8 mouse cellular contexts compared by ENCODE assay signal in the genomic region with DNA sequence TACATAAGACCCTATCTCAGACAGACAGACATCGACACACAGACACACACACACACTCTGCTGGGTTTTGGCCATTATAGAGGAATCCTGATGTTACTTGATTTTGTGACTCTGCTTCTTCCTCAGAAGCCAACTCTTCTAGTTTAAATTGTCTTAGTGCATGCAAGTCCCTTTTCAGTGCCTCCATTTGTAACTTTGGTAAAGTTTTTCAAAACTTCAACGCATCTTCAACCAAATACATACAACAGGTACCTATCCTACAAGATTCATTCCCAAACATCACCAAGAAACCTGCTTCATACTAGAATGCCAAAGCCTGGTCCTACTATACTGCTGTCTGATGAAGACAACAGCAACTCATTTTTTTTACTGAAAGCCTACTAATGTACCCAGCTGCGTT. TPM values are rescaled to one million over a fixed set of nuclear protein-coding genes. Genes with fewer than 3 reads are reported as not detected.
DNase-seq lines count a peak whose midpoint lies in the region; ATAC-seq and TF ChIP-seq lines count a peak whose summit lies in the region.

No protein-coding gene starts in this region.

- no peak for DNase-seq in heart, postnatal 4 days
- no peak for DNase-seq in hindbrain, embryonic 11.5 days (ENCODE audit: low spot score)
- peak; percentile 86 for DNase-seq in midbrain, embryonic 11.5 days (ENCODE audit: low spot score, missing footprints)
- no peak for DNase-seq in B cell, adult 2 months
- DNase-seq in thymus, adult 2 months = no peak

- H3K27ac ChIP-seq in heart, embryonic 13.5 days (replicated peaks) = no peak overlapping the region
- H3K27ac ChIP-seq in ES-Bruce4 (ENCODE audit: insufficient read depth, low read length) = no peak overlapping the region
- no peak overlapping the region for H3K27ac ChIP-seq in hindbrain, embryonic 11.5 days (ENCODE audit: low read depth, low read length)
- no peak overlapping the region for H3K27ac ChIP-seq in midbrain, embryonic 11.5 days (ENCODE audit: low read depth, low read length)
- H3K27ac ChIP-seq in thymus, adult 2 months (ENCODE audit: control insufficient read depth, insufficient read depth, low read length) = no peak overlapping the region

- peak overlapping the region; percentile 91 for H3K4me2 ChIP-seq in heart, embryonic 13.5 days
- peak overlapping the region; percentile 89 for H3K4me2 ChIP-seq in hindbrain, embryonic 11.5 days (replicated peaks; ENCODE audit: low read depth, low read length)
- H3K4me2 ChIP-seq in midbrain, embryonic 11.5 days = peak overlapping the region; percentile 86

- H3K9ac ChIP-seq in heart, embryonic 13.5 days = peak overlapping the region; percentile 95
- peak overlapping the region; percentile 82 for H3K9ac ChIP-seq in ES-Bruce4 (ENCODE audit: low read depth, poor library complexity, severe bottlenecking)
- H3K9ac ChIP-seq in hindbrain, embryonic 11.5 days (ENCODE audit: low read depth, low read length) = peak overlapping the region; percentile 85
- peak overlapping the region; percentile 87 for H3K9ac ChIP-seq in midbrain, embryonic 11.5 days (ENCODE audit: low read length)

- ATAC-seq in heart, embryonic 13.5 days (ENCODE audit: extremely low read depth, insufficient number of reproducible peaks, low FRiP score, low TSS enrichment) = no peak
- no peak for ATAC-seq in hindbrain, embryonic 11.5 days (ENCODE audit: low FRiP score)
- no peak for ATAC-seq in midbrain, embryonic 11.5 days (ENCODE audit: low FRiP score)
- no peak for ATAC-seq in megakaryocyte progenitor cell, adult 5-6 weeks (replicated peaks; ENCODE audit: poor library complexity)

- peaks cover 21% of the 10 kb centered on the region for H3K36me3 ChIP-seq in heart, embryonic 13.5 days
- peaks cover 24% of the 10 kb centered on the region for H3K36me3 ChIP-seq in ES-Bruce4 (ENCODE audit: control insufficient read depth, insufficient read depth, low read length, poor library complexity, severe bottlenecking)
- no peaks in the 10 kb centered on the region for H3K36me3 ChIP-seq in hindbrain, embryonic 11.5 days (ENCODE audit: control insufficient read depth, insufficient read depth, low read length)
- peaks cover 5% of the 10 kb centered on the region; the same call in 1 of the 2 replicates for H3K36me3 ChIP-seq in midbrain, embryonic 11.5 days (ENCODE audit: control insufficient read depth, insufficient read depth, low read length)
- peaks cover 8% of the 10 kb centered on the region for H3K36me3 ChIP-seq in thymus, adult 2 months (ENCODE audit: control insufficient read depth, insufficient read depth, low read length)

- peak overlapping the region; percentile 81 for H3K4me3 ChIP-seq in heart, embryonic 13.5 days
- H3K4me3 ChIP-seq in ES-Bruce4 (ENCODE audit: low read depth, low read length) = no peak overlapping the region
- peak overlapping the region; percentile 93 for H3K4me3 ChIP-seq in hindbrain, embryonic 11.5 days (ENCODE audit: low read depth, low read length)
- H3K4me3 ChIP-seq in midbrain, embryonic 11.5 days (ENCODE audit: low read depth, low read length) = peak overlapping the region; percentile 89
- H3K4me3 ChIP-seq in thymus, adult 2 months (ENCODE audit: control insufficient read depth, insufficient read depth, low read length) = no peak overlapping the region

- no peak for TF ChIP-seq EP300 in ES-Bruce4 (IDR thresholded peaks at IDR 0.05; ENCODE audit: insufficient read depth, low read depth, low read length)

- peaks cover 25% of the 10 kb centered on the region for H3K4me1 ChIP-seq in heart, embryonic 13.5 days
- H3K4me1 ChIP-seq in ES-Bruce4 (ENCODE audit: control insufficient read depth, insufficient read depth, low read length) = no peaks in the 10 kb centered on the region
- H3K4me1 ChIP-seq in hindbrain, embryonic 11.5 days (replicated peaks; ENCODE audit: control insufficient read depth, insufficient read depth, low read length) = peaks cover 7% of the 10 kb centered on the region
- H3K4me1 ChIP-seq in midbrain, embryonic 11.5 days (ENCODE audit: control insufficient read depth, insufficient read depth, low read length) = peaks cover 20% of the 10 kb centered on the region
- peaks cover 2% of the 10 kb centered on the region; the same call in 1 of the 2 replicates for H3K4me1 ChIP-seq in thymus, adult 2 months (replicated peaks; ENCODE audit: control insufficient read depth, insufficient read depth, low read length)

- no peak for TF ChIP-seq POLR2A in ES-Bruce4 (IDR thresholded peaks at IDR 0.05; ENCODE audit: insufficient read depth, low read length)
- TF ChIP-seq POLR2A in thymus, adult 2 months (IDR thresholded peaks at IDR 0.05; ENCODE audit: control insufficient read depth, extremely low read depth, insufficient read depth, low read length, poor library complexity) = no peak

- 74% methylated on average over 3 of the region's 3 CpGs for WGBS in heart, embryonic 13.5 days
- 85% methylated on average over 3 of the region's 3 CpGs for WGBS in hindbrain, embryonic 11.5 days
- 85% methylated on average over 3 of the region's 3 CpGs for WGBS in midbrain, embryonic 11.5 days
- 56% methylated on average over 3 of the region's 3 CpGs for WGBS in thymus, adult 2 months

- TF ChIP-seq CTCF in ES-Bruce4 (IDR thresholded peaks at IDR 0.05; ENCODE audit: low read depth, low read length) = no peak
- no peak for TF ChIP-seq CTCF in thymus, adult 2 months (IDR thresholded peaks at IDR 0.05; ENCODE audit: borderline replicate concordance, control insufficient read depth, extremely low read depth, insufficient read depth, low read length, poor library complexity)

- no peaks in the 10 kb centered on the region for H3K9me3 ChIP-seq in heart, embryonic 13.5 days
- no peaks in the 10 kb centered on the region for H3K9me3 ChIP-seq in ES-Bruce4 (replicated peaks; ENCODE audit: control insufficient read depth, insufficient read depth, low read length, poor library complexity, severe bottlenecking)
- H3K9me3 ChIP-seq in hindbrain, embryonic 11.5 days (ENCODE audit: control insufficient read depth, low read length) = no peaks in the 10 kb centered on the region
- H3K9me3 ChIP-seq in midbrain, embryonic 11.5 days (ENCODE audit: control insufficient read depth, low read length) = no peaks in the 10 kb centered on the region

- H3K27me3 ChIP-seq in heart, embryonic 13.5 days (replicated peaks) = no peaks in the 10 kb centered on the region
- no peaks in the 10 kb centered on the region for H3K27me3 ChIP-seq in ES-Bruce4 (ENCODE audit: control insufficient read depth, insufficient read depth, low read length, poor library complexity, severe bottlenecking)
- H3K27me3 ChIP-seq in hindbrain, embryonic 11.5 days (ENCODE audit: control insufficient read depth, insufficient read depth, low read length) = no peaks in the 10 kb centered on the region
- H3K27me3 ChIP-seq in midbrain, embryonic 11.5 days (ENCODE audit: control insufficient read depth, insufficient read depth, low read length) = no peaks in the 10 kb centered on the region
- no peaks in the 10 kb centered on the region for H3K27me3 ChIP-seq in thymus, adult 2 months (ENCODE audit: control insufficient read depth, insufficient read depth, low read length)

RNA-seq across cellular contexts. Expression of a gene that starts 1.5 kb away (rescaled TPM):
- 48.1 and 48.2 TPM in 2 replicates for polyA plus RNA-seq in heart, embryonic 13.5 days (2015; fragmentation: Nextera tagmentation; extraction: Ambion mirVana)
- 10 to 100 TPM; 52.4 to 54.4 TPM for total RNA-seq in heart, postnatal 4 days (2021)
- polyA plus RNA-seq in ES-Bruce4 (2011; ENCODE audit: insufficient read depth, insufficient read length, low read depth, missing spikeins) = 135 and 137 TPM in 2 replicates
- 86.2 and 87.3 TPM in 2 replicates for polyA plus RNA-seq in hindbrain, embryonic 11.5 days (2014; fragmentation: Nextera tagmentation; extraction: Ambion mirVana)
- 87.9 and 91.6 TPM in 2 replicates for polyA plus RNA-seq in midbrain, embryonic 11.5 days (2014; fragmentation: Nextera tagmentation; extraction: Ambion mirVana)
- total RNA-seq in megakaryocyte progenitor cell, adult 5-6 weeks (2015) = 60.9 and 69.3 TPM in 2 replicates
- 109 and 128 TPM in 2 replicates for total RNA-seq in megakaryocyte progenitor cell, adult 5-6 weeks (2017)
- 14.3 and 17.4 TPM in 2 replicates for polyA plus RNA-seq in thymus, adult 2 months (2012; rRNA removed)

RNA-seq across cellular contexts. Expression of a gene that starts 43.2 kb away (rescaled TPM):
- 0.98 and 1.1 TPM in 2 replicates for polyA plus RNA-seq in heart, embryonic 13.5 days (2015; fragmentation: Nextera tagmentation; extraction: Ambion mirVana)
- total RNA-seq in heart, postnatal 4 days (2021) = under 1 TPM; 0.71 to 0.92 TPM
- polyA plus RNA-seq in ES-Bruce4 (2011; ENCODE audit: insufficient read depth, insufficient read length, low read depth, missing spikeins) = 3.0 and 3.2 TPM in 2 replicates
- 0.61 and 0.85 TPM in 2 replicates for polyA plus RNA-seq in hindbrain, embryonic 11.5 days (2014; fragmentation: Nextera tagmentation; extraction: Ambion mirVana)
- polyA plus RNA-seq in midbrain, embryonic 11.5 days (2014; fragmentation: Nextera tagmentation; extraction: Ambion mirVana) = 0.40 and 0.46 TPM in 2 replicates
- not detected in 2 replicates for total RNA-seq in megakaryocyte progenitor cell, adult 5-6 weeks (2015)
- total RNA-seq in megakaryocyte progenitor cell, adult 5-6 weeks (2017) = not detected in 2 replicates
- polyA plus RNA-seq in thymus, adult 2 months (2012; rRNA removed) = 0.06 and 0.30 TPM in 2 replicates

Comparison
In these comparisons a context has a peak if more than half of its experiments do, and no peak if none do; other contexts are left out.
1. H3K4me3 ChIP-seq: peak in heart, embryonic 13.5 days (single experiment), hindbrain, embryonic 11.5 days (single experiment) and midbrain, embryonic 11.5 days (single experiment); none in ES-Bruce4 (single experiment) and thymus, adult 2 months (single experiment).
2. Peak in every context shown above with its lines, with median percentiles within 50 percentile points of each other: H3K4me2 ChIP-seq and H3K9ac ChIP-seq.